ENCODE assay signal across 9 mouse cellular contexts in genomic region chr16:9994951-9995813, GRCm38 (mm10). TPM values are rescaled to one million over a fixed set of nuclear protein-coding genes. Genes with fewer than 3 reads are reported as not detected.
A peak's percentile ranks its signal among the peaks of the same experiment; 100 is the strongest.
DNase-seq lines count a peak whose midpoint lies in the region; ATAC-seq and TF ChIP-seq lines count a peak whose summit lies in the region.
"Had no signal": no experiment of that assay in that cellular context is flagged by ENCODE, and none has a peak within 500 bp of the region (broad histone marks: within the 10 kb centered on the region; RNA-seq: fewer than 3 reads in every experiment).

Grin2a (minus strand) TSS chr16:9995560.

- peak; percentile 57 for ATAC-seq in hindbrain, postnatal 0 days
- ATAC-seq in monocyte, adult 5-6 weeks (replicated peaks; ENCODE audit: insufficient number of reproducible peaks, low FRiP score, low TSS enrichment, poor library complexity, severe bottlenecking), result no peak

- peak; percentile 59 for DNase-seq in adrenal gland, adult 2 months
- no peak for DNase-seq in adrenal gland, adult 8-10 months
- DNase-seq in embryo, embryonic 9.5 days (ENCODE audit: extremely low spot score), result peak; percentile 48
- DNase-seq in hindbrain, postnatal 0 days (ENCODE audit: low spot score), result peak; percentile 61
- DNase-seq in midbrain, embryonic 10.5 days (ENCODE audit: low spot score), result peak; percentile 60
- peak; percentile 83 for DNase-seq in telencephalon, adult 2 months (ENCODE audit: low read depth, low spot score)

- H3K36me3 ChIP-seq in E14TG2a.4 (ENCODE audit: insufficient read depth, low read length), result no peaks in the 10 kb centered on the region
- no peaks in the 10 kb centered on the region for H3K36me3 ChIP-seq in hindbrain, postnatal 0 days (ENCODE audit: insufficient read depth, low read length)
- no peaks in the 10 kb centered on the region for H3K36me3 ChIP-seq in midbrain, embryonic 10.5 days

- peaks cover 49% of the 10 kb centered on the region for H3K4me1 ChIP-seq in E14TG2a.4 (replicated peaks; ENCODE audit: low read depth, low read length)
- H3K4me1 ChIP-seq in hindbrain, postnatal 0 days (ENCODE audit: insufficient read depth, low read length), result no peaks in the 10 kb centered on the region
- peaks cover 38% of the 10 kb centered on the region for H3K4me1 ChIP-seq in midbrain, embryonic 10.5 days

- H3K27ac ChIP-seq in hindbrain, postnatal 0 days, result peak within 1 kb of the TSS; percentile 78
- peak within 1 kb of the TSS; percentile 59 for H3K27ac ChIP-seq in midbrain, embryonic 10.5 days (replicated peaks)

- no peak for TF ChIP-seq CTCF in E14TG2a.4 (conservative IDR thresholded peaks at IDR 0.05; ENCODE audit: low read length)
- no peak for TF ChIP-seq CTCF in hindbrain, postnatal 0 days (IDR thresholded peaks at IDR 0.05; ENCODE audit: low read depth)

- H3K27me3 ChIP-seq in E14TG2a.4 (ENCODE audit: insufficient read depth, low read length), result peaks cover 80% of the 10 kb centered on the region
- H3K27me3 ChIP-seq in hindbrain, postnatal 0 days (ENCODE audit: insufficient read depth, low read length), result 0 out of 2 replicates have a peak, but pooled peaks cover 3% of the 10 kb centered on the region
- H3K27me3 ChIP-seq in midbrain, embryonic 10.5 days (ENCODE audit: low read depth, poor library complexity, severe bottlenecking), result peaks cover 71% of the 10 kb centered on the region

- no peaks in the 10 kb centered on the region for H3K9me3 ChIP-seq in E14TG2a.4 (ENCODE audit: low read length)
- no peaks in the 10 kb centered on the region for H3K9me3 ChIP-seq in hindbrain, postnatal 0 days (ENCODE audit: low read length)
- H3K9me3 ChIP-seq in midbrain, embryonic 10.5 days (replicated peaks), result no peaks in the 10 kb centered on the region

- H3K9ac ChIP-seq in hindbrain, postnatal 0 days (replicated peaks; ENCODE audit: low read length), result peak within 1 kb of the TSS; percentile 61

- H3K4me2 ChIP-seq in hindbrain, postnatal 0 days (ENCODE audit: low read depth, low read length), result peak within 1 kb of the TSS; percentile 87

- peak within 1 kb of the TSS; percentile 79 for H3K4me3 ChIP-seq in E14TG2a.4 (replicated peaks; ENCODE audit: low read length)
- peak within 1 kb of the TSS; percentile 59 for H3K4me3 ChIP-seq in hindbrain, postnatal 0 days (ENCODE audit: low read length)
- peak within 1 kb of the TSS; percentile 68 for H3K4me3 ChIP-seq in midbrain, embryonic 10.5 days
- H3K4me3 ChIP-seq: myocyte had no signal

- under 1% methylated on average over 68 of the region's 69 CpGs for WGBS in hindbrain, postnatal 0 days
- under 1% methylated on average over 69 of the region's 69 CpGs for WGBS in midbrain, embryonic 10.5 days

RNA-seq across cellular contexts. Expression of gene Grin2a, which starts in this region (rescaled TPM):
- total RNA-seq in adrenal gland, adult 2 months (2021), result 1 to 10 TPM in 1 of 2 experiments, under 1 TPM in 1; 0.55 to 1.2 TPM
- polyA plus RNA-seq in adrenal gland, adult 2 months (2012; rRNA removed), result 0.06 and 0.56 TPM in 2 replicates
- 1 to 10 TPM; 1.4 to 3.8 (median 2.4) TPM for total RNA-seq in adrenal gland, adult 8-10 months (2022)
- total RNA-seq in hindbrain, postnatal 0 days (2014; rRNA removed), result 17.4 and 21.5 TPM in 2 replicates
- 5.5 and 6.8 TPM in 2 replicates for polyA plus RNA-seq in hindbrain, postnatal 0 days (2015; fragmentation: Nextera tagmentation; extraction: Ambion mirVana)
- polyA plus RNA-seq in midbrain, embryonic 10.5 days (2016; fragmentation: Nextera tagmentation; extraction: Ambion mirVana), result 1.4 and 1.8 TPM in 2 replicates
- total RNA-seq in monocyte, adult 5-6 weeks (2017), result not detected in 3 replicates
